Mouse (Mus musculus) embryonic stem cell, embryonic (primary cell): ENCODE measurements around the gene Acer1.

Source experiments
- CTCF ChIA-PET, 4 experiments: fragments of 300-600 bp in 2 of 4; fragments of 350-600 bp in 2 of 4; sonication (Branson Sonifier 250); formaldehyde crosslinking; loops; one replicate each; lab custom pipeline; 2022; ENCODE audit warnings: inconsistent platforms in 2 of 4; lab: Charles Lee
- POLR2A ChIA-PET, 4 experiments: fragments of 300-600 bp in 2 of 4; fragments of 350-600 bp in 2 of 4; sonication (Branson Sonifier 250); formaldehyde crosslinking; loops; one replicate each; lab custom pipeline; 2022; ENCODE audit warnings: antibody characterized with exemption in 4 of 4, inconsistent platforms in 1 of 4; lab: Charles Lee

The Acer1 gene

GRCm38 (mm10) chr17:56982013-56982412 lies at the start of gene Acer1:
Gene Acer1 (minus strand): TSS chr17:56982126.
- CTCF ChIA-PET, result interaction anchor here in 2 of 4 experiments (0.6 to 1.3 kb wide), 2 partner anchors 15 to 650 kb away, joined by 3 to 4 read pairs; partner anchors contain the start of gene Alkbh7 (in 1 of the 2)

GRCm38 (mm10) chr17:57030931-57031660 lies 49.2 kb upstream of the Acer1 start, which contains the start of gene Khsrp:
Gene Khsrp (minus strand): TSS chr17:57031522.
- ChIA-PET CTCF (interaction anchor here in 3 of 4 experiments (0.6 to 2.3 kb wide), 20 partner anchors 10 to 304 kb away, joined by 3 to 25 read pairs (median 4); partner anchors contain the start of genes Alkbh7 (in 2 of the 3), Gpr108 (in 2 of the 3), Clpp (in 1 of the 3) and Gm17949 (in 1 of the 3)), POLR2A (interaction anchor here (0.6 to 8.2 kb wide), 161 partner anchors 8 to 995 kb away, joined by 3 to 122 read pairs (median 4); partner anchors contain the start of genes Alkbh7 (in 3 of the 4), Clpp (in 3 of the 4), Crb3 (in 3 of the 4) and Gm17949 (in 3 of the 4))

More at GRCm38 (mm10) chr17:56982013-56982412, at the start of gene Acer1:
- POLR2A ChIA-PET, result interaction anchor here in 2 of 4 experiments (1.0 to 1.2 kb wide), 3 partner anchors 8 to 19 kb away, joined by 3 to 5 read pairs (median 3); partner anchors contain the start of gene Clpp (in 1 of the 2)

GRCm38 (mm10) chr17:57029691-57030090 lies 47.8 kb upstream of the Acer1 start:
- ChIA-PET POLR2A (interaction anchor here in 2 of 4 experiments (0.6 to 8.2 kb wide), 16 partner anchors 10 to 237 kb away, joined by 3 to 122 read pairs (median 4); partner anchors contain the start of genes Alkbh7 (in 2 of the 2), Gm17949 (in 2 of the 2), Gtf2f1 (in 2 of the 2) and Clpp (in 1 of the 2)), CTCF (interaction anchor here in 1 of 4 experiments (2.0 kb wide), 1 partner anchor 13 kb away, joined by 5 read pairs; no protein-coding TSS in a partner anchor)

- ChIA-PET POLR2A (interaction anchor here in 3 of 4 experiments (0.5 to 8.2 kb wide), 14 partner anchors 10 to 447 kb away, joined by 3 to 122 read pairs (median 8); partner anchors contain the start of genes Gm17949 (in 3 of the 3), Gtf2f1 (in 3 of the 3), Alkbh7 (in 1 of the 3) and Clpp (in 1 of the 3)), CTCF (interaction anchor here in 1 of 4 experiments (1.1 kb wide), 1 partner anchor 11 kb away, joined by 3 read pairs; no protein-coding TSS in a partner anchor)
These were observed 45.5 kb upstream of the Acer1 start for GRCm38 (mm10) chr17:57027471-57027870.

GRCm38 (mm10) chr17:57020960-57021359 lies 39.0 kb upstream of the Acer1 start:
- POLR2A ChIA-PET, result interaction anchor here in 2 of 4 experiments (1.3 to 7.8 kb wide), 5 partner anchors 9 to 41 kb away, joined by 3 to 100 read pairs (median 9); partner anchors contain the start of genes Khsrp (in 2 of the 2), Gm17949 (in 1 of the 2) and Gtf2f1 (in 1 of the 2)
- CTCF ChIA-PET, result no interaction called here

- CTCF ChIA-PET, result no interaction called here
These were observed 37.8 kb upstream of the Acer1 start for GRCm38 (mm10) chr17:57019693-57020092.

GRCm38 (mm10) chr17:57012245-57012795 lies 30.4 kb upstream of the Acer1 start:
- ChIA-PET CTCF (interaction anchor here in 1 of 4 experiments (0.7 kb wide), 1 partner anchor 195 kb away, joined by 3 read pairs; no protein-coding TSS in a partner anchor), POLR2A (interaction anchor here in 3 of 4 experiments (0.6 to 2.9 kb wide), 15 partner anchors 10 to 543 kb away, joined by 3 to 122 read pairs (median 4); partner anchors contain the start of genes Khsrp (in 2 of the 3), Pspn (in 2 of the 3) and Alkbh7 (in 1 of the 3))

More at GRCm38 (mm10) chr17:57019693-57020092, 37.8 kb upstream of the Acer1 start:
- POLR2A ChIA-PET, result interaction anchor here in 3 of 4 experiments (0.6 to 7.8 kb wide), 13 partner anchors 8 to 40 kb away, joined by 3 to 100 read pairs (median 4); partner anchors contain the start of genes Gm17949 (in 3 of the 3), Gtf2f1 (in 3 of the 3), Khsrp (in 2 of the 3) and Alkbh7 (in 1 of the 3)

GRCm38 (mm10) chr17:57011236-57012141 lies 29.6 kb upstream of the Acer1 start, which contains the start of the genes Gtf2f1 and Gm17949:
Gene Gtf2f1 (minus strand): TSS chr17:57011288.
Gene Gm17949 (plus strand): TSS chr17:57011469.
- CTCF ChIA-PET, result interaction anchor here in 3 of 4 experiments (0.6 to 1.3 kb wide), 8 partner anchors 14 to 326 kb away, joined by 4 to 10 read pairs (median 5); partner anchors contain the start of genes Alkbh7 (in 2 of the 3) and Khsrp (in 1 of the 3)
- POLR2A ChIA-PET, result interaction anchor here (0.5 to 2.9 kb wide), 92 partner anchors 9 to 932 kb away, joined by 3 to 122 read pairs (median 4); partner anchors contain the start of genes Pspn (in 4 of the 4), Alkbh7 (in 3 of the 4), Clpp (in 3 of the 4) and Khsrp (in 3 of the 4)

GRCm38 (mm10) chr17:57010911-57011235 lies 28.9 kb upstream of the Acer1 start:
- POLR2A ChIA-PET, result interaction anchor here (0.5 to 2.9 kb wide), 91 partner anchors 8 to 932 kb away, joined by 3 to 122 read pairs (median 4); partner anchors contain the start of genes Pspn (in 4 of the 4), Alkbh7 (in 3 of the 4), Clpp (in 3 of the 4) and Khsrp (in 3 of the 4)

GRCm38 (mm10) chr17:57007137-57007905 lies 25.4 kb upstream of the Acer1 start:
- POLR2A ChIA-PET, result interaction anchor here in 3 of 4 experiments (0.7 to 4.5 kb wide), 13 partner anchors 9 to 455 kb away, joined by 3 to 31 read pairs (median 6); partner anchors contain the start of genes Alkbh7 (in 3 of the 3), Khsrp (in 3 of the 3), Clpp (in 1 of the 3) and Pspn (in 1 of the 3)

More at GRCm38 (mm10) chr17:57010911-57011235, 28.9 kb upstream of the Acer1 start:
- CTCF ChIA-PET, result interaction anchor here in 2 of 4 experiments (0.6 to 1.3 kb wide), 7 partner anchors 13 to 327 kb away, joined by 4 to 10 read pairs (median 5); partner anchors contain the start of genes Alkbh7 (in 2 of the 2) and Khsrp (in 1 of the 2)

GRCm38 (mm10) chr17:57003994-57004393 lies 22.1 kb upstream of the Acer1 start:
- ChIA-PET CTCF (interaction anchor here in 1 of 4 experiments (1.0 kb wide), 1 partner anchor 13 kb away, joined by 3 read pairs; no protein-coding TSS in a partner anchor), POLR2A (interaction anchor here in 2 of 4 experiments (0.9 to 4.5 kb wide), 4 partner anchors 16 to 115 kb away, joined by 3 to 21 read pairs (median 11); partner anchors contain the start of gene Khsrp (in 1 of the 2))

More at GRCm38 (mm10) chr17:57007137-57007905, 25.4 kb upstream of the Acer1 start:
- CTCF ChIA-PET, result interaction anchor here in 2 of 4 experiments (0.6 to 3.4 kb wide), 3 partner anchors 10 to 375 kb away, joined by 3 to 17 read pairs (median 4); partner anchors contain the start of gene Alkbh7 (in 2 of the 2)

GRCm38 (mm10) chr17:57001228-57001627 lies 19.3 kb upstream of the Acer1 start:
- CTCF ChIA-PET, result interaction anchor here in 1 of 4 experiments (0.6 kb wide), 3 partner anchors 8 to 32 kb away, joined by 3 read pairs; no protein-coding TSS in a partner anchor

GRCm38 (mm10) chr17:56999968-57000609 lies 18.2 kb upstream of the Acer1 start, which contains the start of gene Pspn:
Gene Pspn (minus strand): TSS chr17:57000018.
- POLR2A ChIA-PET, result interaction anchor here (0.9 to 6.6 kb wide), 13 partner anchors 6 to 167 kb away, joined by 3 to 121 read pairs (median 5); partner anchors contain the start of genes Gm17949 (in 4 of the 4), Gtf2f1 (in 4 of the 4), Clpp (in 2 of the 4) and Khsrp (in 2 of the 4)
- CTCF ChIA-PET, result interaction anchor here in 1 of 4 experiments (1.1 to 1.2 kb wide), 2 partner anchors 61 to 96 kb away, joined by 3 to 7 read pairs; no protein-coding TSS in a partner anchor

More at GRCm38 (mm10) chr17:57001228-57001627, 19.3 kb upstream of the Acer1 start:
- POLR2A ChIA-PET, result interaction anchor here in 3 of 4 experiments (0.5 to 6.6 kb wide), 15 partner anchors 9 to 355 kb away, joined by 3 to 121 read pairs (median 3); partner anchors contain the start of genes Gm17949 (in 2 of the 3), Gtf2f1 (in 2 of the 3), Khsrp (in 2 of the 3) and Ranbp3 (in 1 of the 3)
